Mouse (Mus musculus): Measurements from ENCODE around the gene Kl.

- TF ChIP-seq CTCF (conservative IDR thresholded peaks at IDR 0.05; ENCODE audit: insufficient read depth, insufficient read length, low read depth, low read length), result no peak
- TF ChIP-seq POLR2A (IDR thresholded peaks at IDR 0.05; ENCODE audit: low read depth, low read length), result no peak
Observed at GRCm38 (mm10) chr5:150918599-150918998, 33.8 kb upstream of the Kl start.

Measured in kidney, adult 2 months (tissue).